In genomic region chr11:97343619-97344018, GRCm38 (mm10) we compare ENCODE assay signal across 8 mouse cellular contexts. TPM values are rescaled to one million over a fixed set of nuclear protein-coding genes. Genes with fewer than 3 reads are reported as not detected.
A peak's percentile ranks its signal among the peaks of the same experiment; 100 is the strongest.
DNase-seq lines count a peak whose midpoint lies in the region; ATAC-seq and TF ChIP-seq lines count a peak whose summit lies in the region.

No protein-coding gene starts in this region.

- H3K9me3 ChIP-seq in intestine, embryonic 15.5 days: no peaks in the 10 kb centered on the region
- H3K9me3 ChIP-seq in lung, embryonic 16.5 days (ENCODE audit: control insufficient read depth, low read length): no peaks in the 10 kb centered on the region

- DNase-seq in retina, embryonic 14.5 days (ENCODE audit: low spot score): peak; percentile 68
- no peak for DNase-seq in retina, postnatal 1 day
- DNase-seq in c-Kit-positive CD71-negative TER-119-negative erythroid progenitor cells, embryonic 14.5 days (ENCODE audit: low read depth): peak; percentile 80
- peak; percentile 70 for DNase-seq in thymus, adult 2 months
- DNase-seq in cerebellum, adult 11 months: no peak
- DNase-seq in cerebellum, adult 11-12 months: no peak

- no peak for TF ChIP-seq POLR2A in thymus, adult 2 months (IDR thresholded peaks at IDR 0.05; ENCODE audit: control insufficient read depth, extremely low read depth, insufficient read depth, low read length, poor library complexity)

- ATAC-seq in intestine, embryonic 15.5 days: peak; percentile 40; the same call in 1 of the 2 replicates
- ATAC-seq in lung, embryonic 16.5 days (ENCODE audit: low read depth): peak; percentile 44; the same call in 1 of the 2 replicates

- peak overlapping the region; percentile 43 for H3K4me2 ChIP-seq in intestine, embryonic 15.5 days (replicated peaks)
- H3K4me2 ChIP-seq in lung, embryonic 16.5 days (ENCODE audit: low read depth, low read length): peak overlapping the region; percentile 22

- no peaks in the 10 kb centered on the region for H3K27me3 ChIP-seq in intestine, embryonic 15.5 days (replicated peaks)
- no peaks in the 10 kb centered on the region for H3K27me3 ChIP-seq in lung, embryonic 16.5 days (ENCODE audit: control insufficient read depth, insufficient read depth, low read depth, low read length)
- H3K27me3 ChIP-seq in thymus, adult 2 months (ENCODE audit: control insufficient read depth, insufficient read depth, low read length): no peaks in the 10 kb centered on the region

- peak; percentile 63; the same call in 1 of the 2 replicates for TF ChIP-seq CTCF in thymus, adult 2 months (IDR thresholded peaks at IDR 0.05; ENCODE audit: borderline replicate concordance, control insufficient read depth, extremely low read depth, insufficient read depth, low read length, poor library complexity)

- peaks cover 10% of the 10 kb centered on the region for H3K4me1 ChIP-seq in intestine, embryonic 15.5 days (replicated peaks)
- H3K4me1 ChIP-seq in lung, embryonic 16.5 days (replicated peaks; ENCODE audit: control insufficient read depth, insufficient read depth, low read length): peaks cover 11% of the 10 kb centered on the region
- peaks cover 14% of the 10 kb centered on the region for H3K4me1 ChIP-seq in thymus, adult 2 months (replicated peaks; ENCODE audit: control insufficient read depth, insufficient read depth, low read length)

- WGBS in intestine, embryonic 15.5 days: 25% methylated on average over 17 of the region's 17 CpGs
- WGBS in lung, embryonic 16.5 days: 25% methylated on average over 17 of the region's 17 CpGs
- WGBS in thymus, adult 2 months: 28% methylated on average over 17 of the region's 17 CpGs

- no peak overlapping the region for H3K9ac ChIP-seq in intestine, embryonic 15.5 days
- H3K9ac ChIP-seq in lung, embryonic 16.5 days (ENCODE audit: low read length): no peak overlapping the region

- H3K27ac ChIP-seq in intestine, embryonic 15.5 days: no peak overlapping the region
- H3K27ac ChIP-seq in lung, embryonic 16.5 days (ENCODE audit: low read length): no peak overlapping the region
- no peak overlapping the region for H3K27ac ChIP-seq in thymus, adult 2 months (ENCODE audit: control insufficient read depth, insufficient read depth, low read length)

- no peaks in the 10 kb centered on the region for H3K36me3 ChIP-seq in intestine, embryonic 15.5 days
- no peaks in the 10 kb centered on the region for H3K36me3 ChIP-seq in lung, embryonic 16.5 days (ENCODE audit: control insufficient read depth, insufficient read depth, low read length)
- H3K36me3 ChIP-seq in thymus, adult 2 months (ENCODE audit: control insufficient read depth, insufficient read depth, low read length): no peaks in the 10 kb centered on the region

- H3K4me3 ChIP-seq in intestine, embryonic 15.5 days (replicated peaks): 0 out of 2 replicates have a peak overlapping the region, but pooled peaks have one; percentile 1
- no peak overlapping the region for H3K4me3 ChIP-seq in lung, embryonic 16.5 days (ENCODE audit: low read length)
- H3K4me3 ChIP-seq in thymus, adult 2 months (ENCODE audit: control insufficient read depth, insufficient read depth, low read length): peak overlapping the region; percentile 17

RNA-seq across cellular contexts. Expression of gene Gpr179, which starts 8.3 kb away (rescaled TPM):
- 0.10 and 0.20 TPM in 2 replicates for polyA plus RNA-seq in intestine, embryonic 15.5 days (2015; fragmentation: Nextera tagmentation; extraction: Ambion mirVana)
- polyA plus RNA-seq in lung, embryonic 16.5 days (2015; fragmentation: Nextera tagmentation; extraction: Ambion mirVana): 0.11 and 0.14 TPM in 2 replicates
- polyA plus RNA-seq in thymus, adult 2 months (2012; rRNA removed): 0.54 and 0.70 TPM in 2 replicates

RNA-seq across cellular contexts. Expression of gene Socs7, which starts 18.7 kb away (rescaled TPM):
- 2.6 and 3.5 TPM in 2 replicates for polyA plus RNA-seq in intestine, embryonic 15.5 days (2015; fragmentation: Nextera tagmentation; extraction: Ambion mirVana)
- polyA plus RNA-seq in lung, embryonic 16.5 days (2015; fragmentation: Nextera tagmentation; extraction: Ambion mirVana): 3.2 TPM in 2 replicates
- 17.3 and 17.8 TPM in 2 replicates for polyA plus RNA-seq in thymus, adult 2 months (2012; rRNA removed)

RNA-seq across cellular contexts. Expression of gene Mrpl45, which starts 28.1 kb away (rescaled TPM):
- polyA plus RNA-seq in intestine, embryonic 15.5 days (2015; fragmentation: Nextera tagmentation; extraction: Ambion mirVana): 55.4 and 60.3 TPM in 2 replicates
- 42.2 and 43.0 TPM in 2 replicates for polyA plus RNA-seq in lung, embryonic 16.5 days (2015; fragmentation: Nextera tagmentation; extraction: Ambion mirVana)
- 13.2 and 14.1 TPM in 2 replicates for polyA plus RNA-seq in thymus, adult 2 months (2012; rRNA removed)

Comparison
In these comparisons a context has a peak if more than half of its experiments do, and no peak if none do; other contexts are left out.
1. DNase-seq: peak in retina, embryonic 14.5 days (single experiment), c-Kit-positive CD71-negative TER-119-negative erythroid progenitor cells, embryonic 14.5 days (single experiment) and thymus, adult 2 months (single experiment); none in retina, postnatal 1 day (single experiment), cerebellum, adult 11 months (single experiment) and cerebellum, adult 11-12 months (single experiment).